Mouse (Mus musculus) liver, postnatal 0 days (tissue): ENCODE measurements around the gene 1810037I17Rik. TPM values are rescaled to one million over a fixed set of nuclear protein-coding genes. Genes with fewer than 3 reads are reported as not detected.

Source experiments
- ATAC-seq: fragments of 200-750 bp; cut with Nextera tagmentation; 2 replicates; pipeline ENCODE4 v1.8.0; 2017; ENCODE audit warnings: mild to moderate bottlenecking, moderate library complexity
- DNase-seq: peaks from one replicate; pipeline ENCODE4 v3.0.0-alpha.2; 2016
- H3K27ac ChIP-seq: fragments of 300-500 bp; sonication (generic); 2 replicates; pipeline ENCODE4 v1.5.1; 2014; ENCODE audit warnings: antibody characterized with exemption, moderate library complexity, mild to moderate bottlenecking, low read depth
- H3K27me3 ChIP-seq: fragments of 300-500 bp; sonication (generic); 2 replicates; pipeline ENCODE4 v1.6.1; 2014; ENCODE audit warnings: low read length, control low read depth, mixed read lengths; ENCODE audit not compliant: insufficient read depth
- H3K36me3 ChIP-seq: fragments of 300-500 bp; sonication (generic); replicated peaks from 2 replicates; pipeline ENCODE4 v1.6.1; 2014; ENCODE audit warnings: mild to moderate bottlenecking, control low read depth, low read length, moderate library complexity, mixed read lengths; ENCODE audit not compliant: insufficient read depth
- H3K4me1 ChIP-seq: fragments of 300-500 bp; sonication (generic); 2 replicates; pipeline ENCODE4 v1.6.1; 2014; ENCODE audit warnings: antibody characterized with exemption, mild to moderate bottlenecking, control low read depth; ENCODE audit not compliant: insufficient read depth
- H3K4me2 ChIP-seq: fragments of 300-500 bp; sonication (generic); 2 replicates; pipeline ENCODE4 v1.6.1; 2014; ENCODE audit warnings: low read depth, mild to moderate bottlenecking, low read length, moderate library complexity, mixed read lengths
- H3K4me3 ChIP-seq: fragments of 300-500 bp; sonication (generic); 2 replicates; pipeline ENCODE4 v1.5.1; 2014; ENCODE audit warnings: low read depth, low read length
- H3K9ac ChIP-seq: fragments of 300-500 bp; sonication (generic); replicated peaks from 2 replicates; pipeline ENCODE4 v1.6.1; 2014; ENCODE audit warnings: mild to moderate bottlenecking, moderate library complexity
- H3K9me3 ChIP-seq: fragments of 300-500 bp; sonication (generic); 2 replicates; pipeline ENCODE4 v1.6.1; 2016; ENCODE audit warnings: mild to moderate bottlenecking, control low read depth, low read length, mixed read lengths
- CTCF ChIP-seq: sonication (generic); IDR thresholded peaks from 2 replicates; pipeline ENCODE4 v1.5.1; 2016; ENCODE audit warnings: antibody characterized with exemption, low read depth
- EP300 ChIP-seq: IDR thresholded peaks from 2 replicates; pipeline ENCODE4 v1.6.1; 2016; ENCODE audit warnings: antibody characterized with exemption, low read depth, mild to moderate bottlenecking
- WGBS: fragments of 180-500 bp; shearing (Covaris S2); extraction: QIAGEN DNeasy Blood & Tissue Kit; methylation state at CpG from one replicate; pipeline ENCODE4 v1.1.7; 2014; ENCODE audit not compliant: insufficient replicate concordance; 5-methylcytosine and 5-hydroxymethylcytosine counted together
- polyA plus RNA-seq: library from polyadenylated mRNA; unstranded; fragments of >200 nt; fragmentation: Nextera tagmentation; extraction: Ambion mirVana; gene quantifications from 2 replicates; pipeline ENCODE4 v1.2.1, GENCODE M21; 2015

Gene 1810037I17Rik
- polyA plus RNA-seq = 70.7 and 75.1 TPM in 2 replicates

- Histone ChIP-seq H3K27ac (peak within 1 kb of the TSS; percentile 88), H3K4me3 (peak within 1 kb of the TSS; percentile 79), H3K4me2 (peak within 1 kb of the TSS; percentile 81), H3K27me3 (no peaks in the 10 kb centered on the region), H3K9ac (peak within 1 kb of the TSS; percentile 80), H3K4me1 (peaks cover 9% of the 10 kb centered on the region), H3K9me3 (no peaks in the 10 kb centered on the region), H3K36me3 (peaks cover 6% of the 10 kb centered on the region; the same call in 1 of the 2 replicates)
- TF ChIP-seq CTCF = peak; percentile 64
- TF ChIP-seq EP300 = no peak
- ATAC-seq = peak; percentile 94
- peak; percentile 96 for DNase-seq
- 1% methylated on average over 66 of the region's 68 CpGs for WGBS
These were observed at the start of gene 1810037I17Rik for GRCm38 (mm10) chr3:122924009-122924914. 1810037I17Rik (plus strand) TSS chr3:122924203.

GRCm38 (mm10) chr3:122876870-122877269, 47.1 kb upstream of the 1810037I17Rik start:
- DNase-seq (no peak), ATAC-seq (no peak)
- H3K4me1 ChIP-seq = no peaks in the 10 kb centered on the region
- no peak overlapping the region for H3K4me2 ChIP-seq
- no peaks in the 10 kb centered on the region for H3K27me3 ChIP-seq
- H3K4me3 ChIP-seq = no peak overlapping the region
- 77% methylated on average over 2 of the region's 2 CpGs for WGBS
- TF ChIP-seq EP300 = no peak
- no peak for TF ChIP-seq CTCF
- H3K9ac ChIP-seq = no peak overlapping the region
- H3K9me3 ChIP-seq = no peaks in the 10 kb centered on the region
- H3K27ac ChIP-seq = no peak overlapping the region
- H3K36me3 ChIP-seq = no peaks in the 10 kb centered on the region

DNA sequence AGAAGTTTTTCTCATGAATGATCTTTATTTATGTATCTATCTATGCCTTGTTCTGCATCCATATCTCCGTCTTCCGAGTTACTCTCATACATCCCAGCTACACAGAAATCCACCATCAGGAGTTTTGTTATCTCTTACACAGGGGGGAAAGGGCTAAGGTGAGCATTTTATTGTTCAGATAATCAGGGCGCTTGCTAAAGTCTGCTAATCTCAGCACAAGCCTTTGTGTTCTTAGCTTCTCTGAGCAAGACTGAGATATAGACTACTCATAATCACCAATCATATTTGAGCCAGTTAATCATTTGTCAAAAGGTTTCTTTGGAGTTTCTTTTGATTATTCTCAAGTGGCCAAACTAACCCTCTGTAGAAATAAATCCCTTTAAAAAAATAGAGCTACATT, 46.5 kb upstream of the 1810037I17Rik start:
- Histone ChIP-seq H3K36me3 (no peaks in the 10 kb centered on the region), H3K27ac (no peak overlapping the region), H3K4me2 (no peak overlapping the region), H3K9ac (no peak overlapping the region), H3K4me1 (no peaks in the 10 kb centered on the region), H3K27me3 (no peaks in the 10 kb centered on the region), H3K9me3 (no peaks in the 10 kb centered on the region), H3K4me3 (no peak overlapping the region)
- no peak for DNase-seq
- no peak for TF ChIP-seq EP300
- TF ChIP-seq CTCF = no peak
- 73% methylated on average over 3 of the region's 3 CpGs for WGBS
- ATAC-seq = no peak

GRCm38 (mm10) chr3:122878705-122879315, 45.2 kb upstream of the 1810037I17Rik start:
- Histone ChIP-seq H3K9me3 (no peaks in the 10 kb centered on the region), H3K36me3 (no peaks in the 10 kb centered on the region), H3K4me2 (no peak overlapping the region), H3K27ac (no peak overlapping the region), H3K4me1 (no peaks in the 10 kb centered on the region), H3K4me3 (no peak overlapping the region), H3K9ac (no peak overlapping the region), H3K27me3 (no peaks in the 10 kb centered on the region)
- WGBS = 76% methylated on average over 8 of the region's 8 CpGs
- ATAC-seq (no peak), DNase-seq (no peak)
- TF ChIP-seq EP300 = no peak
- TF ChIP-seq CTCF = no peak

DNA sequence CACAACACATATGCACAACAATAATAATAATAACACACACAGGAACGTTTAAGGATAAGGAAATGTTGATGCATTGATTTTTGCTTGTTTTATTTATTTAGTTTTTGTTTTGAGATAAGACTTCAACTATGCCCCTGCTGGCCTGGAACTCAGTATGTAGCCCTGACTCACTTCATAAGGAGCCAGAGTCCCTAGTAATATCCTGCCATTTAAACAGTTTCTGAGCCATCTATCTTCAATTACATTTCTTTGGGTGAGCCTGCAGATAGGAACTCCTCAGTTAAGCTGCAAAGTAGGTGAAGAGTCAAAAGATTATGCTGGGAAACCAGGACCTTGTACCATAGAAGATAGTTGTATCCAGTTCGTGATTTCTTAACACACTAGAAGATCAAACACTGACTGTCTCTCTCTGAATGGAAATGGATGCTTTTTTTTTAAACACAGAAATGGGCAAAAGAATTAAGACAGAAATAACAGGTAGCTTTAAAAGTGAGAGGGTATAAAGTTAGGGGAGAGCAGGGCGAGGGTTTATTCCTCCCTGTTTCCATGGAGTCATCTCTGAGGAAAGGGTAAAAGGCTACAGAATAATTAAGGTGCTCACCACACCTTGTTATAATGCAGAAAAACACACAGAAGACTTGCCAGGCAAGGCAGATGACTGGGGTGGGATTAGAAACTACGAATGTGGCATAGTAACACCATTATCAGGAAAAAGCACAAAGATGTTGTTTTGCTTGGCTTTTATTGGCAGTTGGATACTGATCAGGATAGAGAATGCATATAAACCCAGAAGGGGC, 36.3 kb upstream of the 1810037I17Rik start:
- ATAC-seq (no peak), DNase-seq (no peak)
- Histone ChIP-seq H3K9me3 (no peaks in the 10 kb centered on the region), H3K27me3 (no peaks in the 10 kb centered on the region), H3K36me3 (no peaks in the 10 kb centered on the region), H3K4me1 (no peaks in the 10 kb centered on the region; the same call in 1 of the 2 replicates), H3K4me2 (no peak overlapping the region), H3K9ac (no peak overlapping the region), H3K4me3 (no peak overlapping the region), H3K27ac (peak overlapping the region; percentile 44; the same call in 1 of the 2 replicates)
- 58% methylated on average over 4 of the region's 4 CpGs for WGBS
- TF ChIP-seq EP300 = no peak
- no peak for TF ChIP-seq CTCF
